Mouse (Mus musculus): Measurements from ENCODE around the gene Nme6. TPM values are rescaled to one million over a fixed set of nuclear protein-coding genes. Genes with fewer than 3 reads are reported as not detected.

Nme6 gene
- total RNA-seq, 1 experiment: 46.5 TPM

DNA sequence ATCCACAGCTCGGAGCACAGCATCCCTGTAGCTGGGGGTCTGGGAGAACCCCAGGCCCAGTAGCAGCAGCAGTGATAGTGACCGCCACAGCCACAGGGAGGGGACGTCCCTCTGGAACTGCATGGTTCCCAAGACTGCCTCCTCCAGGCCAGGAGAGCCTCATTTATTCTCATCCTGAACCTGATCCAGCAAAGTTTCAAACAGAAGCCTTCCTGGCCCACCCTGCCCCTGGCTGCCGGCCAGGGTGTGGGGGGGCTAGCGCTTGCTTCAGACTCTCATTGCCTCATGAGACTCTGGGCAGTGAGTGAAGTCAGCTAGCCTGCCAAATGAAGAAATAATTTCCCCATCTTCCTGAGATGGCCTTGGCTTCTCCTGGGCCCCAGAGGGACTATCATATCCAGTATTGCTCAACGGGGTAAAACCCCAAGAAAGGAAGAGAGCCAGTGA is 16.8 kb downstream of the Nme6 start, which contains the start of gene Camp:
Camp (minus strand) TSS at position 306 of the 447 bp plus-strand sequence.
- H3K4me1 ChIP-seq (ENCODE audit: control insufficient read depth in 2 of 2, insufficient read depth in 2 of 2, low read length in 2 of 2, poor library complexity in 1 of 2): no peaks in the 10 kb centered on the region
- TF ChIP-seq ZNF384 (IDR thresholded peaks at IDR 0.05; ENCODE audit: low read depth, low read length) (no peak), HCFC1 (IDR thresholded peaks at IDR 0.05; ENCODE audit: borderline replicate concordance, insufficient read depth, low read length) (no peak), ZC3H11A (IDR thresholded peaks at IDR 0.05; ENCODE audit: borderline replicate concordance, low read depth, low read length) (no peak), MAFK (IDR thresholded peaks at IDR 0.05; ENCODE audit: insufficient read depth, low read depth, low read length) (no peak), CHD2 (IDR thresholded peaks at IDR 0.05; ENCODE audit: low read depth, low read length) (no peak)

DNA sequence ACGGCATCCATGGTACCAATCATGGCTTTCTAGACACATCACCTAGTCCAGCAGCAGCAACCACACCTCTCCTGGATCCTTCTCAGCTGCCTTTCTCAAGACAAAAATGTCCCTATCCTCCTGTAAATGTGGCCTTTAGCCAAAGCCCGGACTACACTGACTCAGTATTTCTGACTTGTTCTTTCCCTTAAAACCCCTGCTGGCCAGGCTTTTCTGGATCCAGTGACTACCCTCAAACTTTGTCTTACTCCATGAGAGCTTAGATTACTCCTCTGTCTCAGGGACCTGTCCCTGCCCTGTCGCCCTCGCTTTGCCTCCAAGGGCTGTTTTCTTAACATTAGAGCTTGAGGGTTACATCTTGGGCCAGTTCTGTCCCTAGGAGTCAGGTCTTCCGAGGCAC is 17.6 kb downstream of the Nme6 start:
- no peak overlapping the region for H3K27ac ChIP-seq (ENCODE audit: insufficient read depth, low read depth, low read length, poor library complexity, severe bottlenecking)
- no peaks in the 10 kb centered on the region for H3K4me1 ChIP-seq (ENCODE audit: control insufficient read depth in 2 of 2, insufficient read depth in 2 of 2, low read length in 2 of 2, poor library complexity in 1 of 2)
- H3K9me3 ChIP-seq (ENCODE audit: control insufficient read depth, insufficient read depth, low read depth, low read length): no peaks in the 10 kb centered on the region
- no peak overlapping the region for H3K9ac ChIP-seq (ENCODE audit: insufficient read depth, low read depth, low read length, poor library complexity, severe bottlenecking)
- no peaks in the 10 kb centered on the region for H3K36me3 ChIP-seq (ENCODE audit: control insufficient read depth, insufficient read depth, low read length, poor library complexity, severe bottlenecking)
- DNase-seq (ENCODE audit: low read depth, low spot score): no peak
- TF ChIP-seq ZNF384 (IDR thresholded peaks at IDR 0.05; ENCODE audit: low read depth, low read length) (no peak), CHD2 (IDR thresholded peaks at IDR 0.05; ENCODE audit: low read depth, low read length) (no peak), HCFC1 (IDR thresholded peaks at IDR 0.05; ENCODE audit: borderline replicate concordance, insufficient read depth, low read length) (no peak)
- H3K4me3 ChIP-seq (ENCODE audit: insufficient read depth in 1 of 2, low read depth in 1 of 2, low read length in 2 of 2, poor library complexity in 1 of 2, severe bottlenecking in 1 of 2): no peak overlapping the region
- in situ Hi-C loops (cut with MboI; ENCODE audit: low sequenced_read_pairs in 2 of 2, unreplicated experiment in 2 of 2): no loop called here

More for the DNA sequence above, 16.8 kb downstream of the Nme6 start, which contains the start of gene Camp:
- no peak for DNase-seq (ENCODE audit: low read depth, low spot score)
- H3K9ac ChIP-seq (ENCODE audit: insufficient read depth, low read depth, low read length, poor library complexity, severe bottlenecking): no peak within 1 kb of the TSS
- H3K9me3 ChIP-seq (ENCODE audit: control insufficient read depth, insufficient read depth, low read depth, low read length): no peaks in the 10 kb centered on the region
- in situ Hi-C loops (cut with MboI; ENCODE audit: low sequenced_read_pairs in 2 of 2, unreplicated experiment in 2 of 2): no loop called here
- no peaks in the 10 kb centered on the region for H3K36me3 ChIP-seq (ENCODE audit: control insufficient read depth, insufficient read depth, low read length, poor library complexity, severe bottlenecking)
- no peak within 1 kb of the TSS for H3K4me3 ChIP-seq (ENCODE audit: insufficient read depth in 1 of 2, low read depth in 1 of 2, low read length in 2 of 2, poor library complexity in 1 of 2, severe bottlenecking in 1 of 2)
- no peak within 1 kb of the TSS for H3K27ac ChIP-seq (ENCODE audit: insufficient read depth, low read depth, low read length, poor library complexity, severe bottlenecking)

DNA sequence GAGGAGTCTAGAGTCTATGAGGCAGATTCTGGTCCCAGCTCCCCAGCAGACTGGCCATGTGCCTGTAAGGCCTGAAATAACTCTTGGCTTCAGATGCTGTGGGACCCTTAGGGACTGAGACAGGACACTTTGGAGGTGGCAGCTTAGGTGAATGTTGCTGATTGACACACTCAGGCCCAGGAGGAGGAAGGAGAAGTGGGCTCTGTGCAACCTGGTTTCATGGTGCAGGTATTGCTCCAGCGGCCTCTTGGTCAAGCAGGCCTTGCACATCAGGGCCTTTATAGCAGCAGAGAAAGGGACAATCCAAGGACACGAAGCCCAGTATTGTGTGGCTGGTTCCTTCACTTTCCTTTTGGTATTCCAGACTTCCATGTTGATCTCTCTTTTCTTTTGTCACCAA is 21.8 kb downstream of the Nme6 start:
- no peaks in the 10 kb centered on the region for H3K36me3 ChIP-seq (ENCODE audit: control insufficient read depth, insufficient read depth, low read length, poor library complexity, severe bottlenecking)
- in situ Hi-C loops (cut with MboI; ENCODE audit: low sequenced_read_pairs in 2 of 2, unreplicated experiment in 2 of 2): no loop called here
- H3K27ac ChIP-seq (ENCODE audit: insufficient read depth, low read depth, low read length, poor library complexity, severe bottlenecking): no peak overlapping the region
- no peak overlapping the region for H3K4me3 ChIP-seq (ENCODE audit: insufficient read depth in 1 of 2, low read depth in 1 of 2, low read length in 2 of 2, poor library complexity in 1 of 2, severe bottlenecking in 1 of 2)
- peaks cover 0 to 2% of the 10 kb centered on the region in 2 experiments; a peak in 1 of 4 replicates for H3K4me1 ChIP-seq (ENCODE audit: control insufficient read depth in 2 of 2, insufficient read depth in 2 of 2, low read length in 2 of 2, poor library complexity in 1 of 2)
- DNase-seq (ENCODE audit: low read depth, low spot score): no peak
- TF ChIP-seq HCFC1 (IDR thresholded peaks at IDR 0.05; ENCODE audit: borderline replicate concordance, insufficient read depth, low read length): no peak
- TF ChIP-seq CHD2 (IDR thresholded peaks at IDR 0.05; ENCODE audit: low read depth, low read length): no peak
- no peak for TF ChIP-seq ZC3H11A (IDR thresholded peaks at IDR 0.05; ENCODE audit: borderline replicate concordance, low read depth, low read length)
- no peak for TF ChIP-seq MAFK (IDR thresholded peaks at IDR 0.05; ENCODE audit: insufficient read depth, low read depth, low read length)
- no peak for TF ChIP-seq ZNF384 (IDR thresholded peaks at IDR 0.05; ENCODE audit: low read depth, low read length)
- H3K9ac ChIP-seq (ENCODE audit: insufficient read depth, low read depth, low read length, poor library complexity, severe bottlenecking): no peak overlapping the region
- no peaks in the 10 kb centered on the region for H3K9me3 ChIP-seq (ENCODE audit: control insufficient read depth, insufficient read depth, low read depth, low read length)

DNA sequence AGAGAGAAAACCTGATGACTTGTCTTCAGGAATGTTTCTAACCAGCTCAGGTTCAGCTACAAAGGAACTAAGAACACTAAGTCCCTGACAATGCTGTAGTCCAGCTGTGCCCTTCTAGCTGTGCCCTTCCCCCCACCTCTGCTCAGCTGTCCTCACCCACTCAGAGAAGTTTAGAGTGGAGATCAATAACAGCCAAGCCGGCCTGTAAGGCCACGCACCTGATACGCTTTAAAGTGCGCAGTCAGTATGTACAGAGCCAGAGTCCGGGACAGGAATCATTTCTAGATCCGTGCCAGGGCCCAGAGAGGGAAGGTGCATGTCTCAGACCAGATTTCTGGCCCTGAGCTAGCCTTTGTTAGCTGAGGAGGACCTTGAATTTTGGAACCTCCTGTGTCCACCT is 23.4 kb downstream of the Nme6 start:
- Histone ChIP-seq H3K27ac (ENCODE audit: insufficient read depth, low read depth, low read length, poor library complexity, severe bottlenecking) (no peak overlapping the region), H3K36me3 (ENCODE audit: control insufficient read depth, insufficient read depth, low read length, poor library complexity, severe bottlenecking) (no peaks in the 10 kb centered on the region), H3K4me1 (ENCODE audit: control insufficient read depth in 2 of 2, insufficient read depth in 2 of 2, low read length in 2 of 2, poor library complexity in 1 of 2) (peaks cover 0 to 2% of the 10 kb centered on the region in 2 experiments; a peak in 1 of 4 replicates), H3K4me3 (ENCODE audit: insufficient read depth in 1 of 2, low read depth in 1 of 2, low read length in 2 of 2, poor library complexity in 1 of 2, severe bottlenecking in 1 of 2) (no peak overlapping the region), H3K9me3 (ENCODE audit: control insufficient read depth, insufficient read depth, low read depth, low read length) (no peaks in the 10 kb centered on the region), H3K9ac (ENCODE audit: insufficient read depth, low read depth, low read length, poor library complexity, severe bottlenecking) (no peak overlapping the region)
- TF ChIP-seq HCFC1 (IDR thresholded peaks at IDR 0.05; ENCODE audit: borderline replicate concordance, insufficient read depth, low read length) (no peak), ZC3H11A (IDR thresholded peaks at IDR 0.05; ENCODE audit: borderline replicate concordance, low read depth, low read length) (no peak), MAFK (IDR thresholded peaks at IDR 0.05; ENCODE audit: insufficient read depth, low read depth, low read length) (no peak), ZNF384 (IDR thresholded peaks at IDR 0.05; ENCODE audit: low read depth, low read length) (no peak), CHD2 (IDR thresholded peaks at IDR 0.05; ENCODE audit: low read depth, low read length) (no peak)
- no peak for DNase-seq (ENCODE audit: low read depth, low spot score)
- in situ Hi-C loops (cut with MboI; ENCODE audit: low sequenced_read_pairs in 2 of 2, unreplicated experiment in 2 of 2): no loop called here

All from ES-E14 (cell line).